In the genomic region with DNA sequence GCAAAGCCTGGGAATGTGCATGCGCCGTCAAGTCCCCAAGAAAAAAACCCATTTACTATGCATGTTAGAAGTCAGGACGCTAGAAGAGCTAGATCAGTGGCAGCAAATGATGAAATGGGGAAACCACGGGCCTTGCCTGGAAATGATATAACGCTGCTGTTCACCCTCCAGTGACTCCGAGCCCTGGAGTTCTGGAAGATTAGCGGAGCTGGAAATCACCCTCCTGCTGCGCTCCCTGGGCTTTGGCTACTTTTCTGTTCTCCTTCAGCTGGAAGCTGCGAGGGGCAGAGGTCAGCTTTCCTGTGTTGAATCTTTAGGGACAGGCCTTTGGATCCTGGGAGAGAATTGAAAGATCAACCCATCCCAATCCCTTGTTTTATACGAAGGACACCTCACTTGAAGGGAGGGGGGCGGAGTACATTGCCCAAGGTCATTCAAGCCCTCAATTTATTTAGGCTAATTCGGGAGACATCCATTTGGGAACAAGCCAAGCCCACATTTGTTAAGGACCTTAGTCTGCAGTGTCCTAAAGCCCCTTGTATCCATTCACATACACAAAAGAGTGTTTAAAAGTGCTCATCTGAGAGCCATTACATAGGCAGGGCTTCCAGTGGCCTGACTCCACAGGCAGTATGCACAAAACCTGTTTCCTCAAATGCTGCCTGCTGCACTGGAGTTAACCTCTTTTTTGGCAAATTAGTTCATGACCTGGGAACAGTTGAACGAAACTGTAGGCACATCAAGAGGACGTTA, we compare ENCODE assay signal across 9 mouse cellular contexts. TPM values are rescaled to one million over a fixed set of nuclear protein-coding genes. Genes with fewer than 3 reads are reported as not detected.
A peak's percentile ranks its signal among the peaks of the same experiment; 100 is the strongest.
DNase-seq lines count a peak whose midpoint lies in the region; ATAC-seq and TF ChIP-seq lines count a peak whose summit lies in the region.
"Had no signal": no experiment of that assay in that cellular context is flagged by ENCODE, and none has a peak within 500 bp of the region (broad histone marks: within the 10 kb centered on the region; RNA-seq: fewer than 3 reads in every experiment).

No protein-coding gene starts in this region.

- ATAC-seq in midbrain, embryonic 14.5 days (ENCODE audit: low FRiP score, low TSS enrichment) = no peak
- ATAC-seq: activated CD4-positive, CD25-positive, alpha-beta regulatory T cell, adult 4 months had no signal

- H3K4me3 ChIP-seq in midbrain, embryonic 14.5 days (replicated peaks; ENCODE audit: low read depth, low read length) = no peak overlapping the region

- intact Hi-C loops in gastrocnemius, postnatal 14 days (cut with DNase I; ENCODE audit: low total_unique reads) = loop anchor here (5.0 kb wide), 2 partner anchors 872 to 1387 kb away; no protein-coding TSS in a partner anchor
- intact Hi-C loops in left cerebral cortex, postnatal 4 days (cut with DNase I) = loop anchor here (2.0 to 5.0 kb wide), 3 partner anchors 148 to 1387 kb away; a partner anchor contains a TSS
- intact Hi-C loops in left cerebral cortex, postnatal 25 days (cut with DNase I) = loop anchor here (5.0 to 10.0 kb wide), 4 partner anchors 98 to 1185 kb away; a partner anchor contains a TSS

- no peak overlapping the region for H3K4me2 ChIP-seq in midbrain, embryonic 14.5 days (ENCODE audit: low read length)

- H3K4me1 ChIP-seq in midbrain, embryonic 14.5 days (ENCODE audit: control insufficient read depth, insufficient read depth, low read length) = no peaks in the 10 kb centered on the region

- 0 out of 2 replicates have a peak, but pooled peaks cover 6% of the 10 kb centered on the region for H3K27me3 ChIP-seq in midbrain, embryonic 14.5 days (ENCODE audit: control insufficient read depth, insufficient read depth, low read length)

- no peak overlapping the region for H3K27ac ChIP-seq in midbrain, embryonic 14.5 days (replicated peaks; ENCODE audit: low read depth, low read length)

- no peak for TF ChIP-seq POLR2A in brain, embryonic 14.5 days (IDR thresholded peaks at IDR 0.05; ENCODE audit: borderline replicate concordance, extremely low read depth, insufficient read depth, insufficient read length, poor library complexity, severe bottlenecking)

- no peak for TF ChIP-seq CTCF in brain, embryonic 14.5 days (IDR thresholded peaks at IDR 0.05; ENCODE audit: borderline replicate concordance, extremely low read depth, insufficient read depth, insufficient read length)

- WGBS in midbrain, embryonic 14.5 days = 7% methylated on average over 14 of the region's 14 CpGs

- H3K9me3 ChIP-seq in midbrain, embryonic 14.5 days (ENCODE audit: control insufficient read depth, low read length) = no peaks in the 10 kb centered on the region

- H3K9ac ChIP-seq in midbrain, embryonic 14.5 days (replicated peaks; ENCODE audit: low read length) = no peak overlapping the region

- peak; percentile 4 for DNase-seq in gastrocnemius, postnatal 14 days
- no peak for DNase-seq in gastrocnemius, postnatal 10 days
- DNase-seq in left cerebral cortex, postnatal 4 days = peak; percentile 10
- no peak for DNase-seq in left cerebral cortex, postnatal 25 days (ENCODE audit: low spot score in 2 of 2)
- peak; percentile 23 for DNase-seq in brain, embryonic 14.5 days (ENCODE audit: low read depth)
- peak; percentile 9 for DNase-seq in midbrain, embryonic 14.5 days
- no peak for DNase-seq in layer of hippocampus, adult 9-10 months (ENCODE audit: low spot score)
- no peak for DNase-seq in spleen, adult 18-20 months

- H3K36me3 ChIP-seq in midbrain, embryonic 14.5 days (ENCODE audit: control insufficient read depth, insufficient read depth, low read length) = no peaks in the 10 kb centered on the region

RNA-seq across cellular contexts. Expression of a gene that starts 49.1 kb away (rescaled TPM):
- 10 to 100 TPM; 31.2 to 32.6 TPM for total RNA-seq in gastrocnemius, postnatal 14 days (2021)
- 10 to 100 TPM; 31.3 to 36.5 TPM for total RNA-seq in gastrocnemius, postnatal 10 days (2021)
- 10 to 100 TPM; 23.6 to 25.0 TPM for total RNA-seq in left cerebral cortex, postnatal 4 days (2021)
- total RNA-seq in left cerebral cortex, postnatal 25 days (2021) = 10 to 100 TPM; 36.5 to 37.9 TPM
- polyA plus RNA-seq in brain, embryonic 14.5 days (2012; rRNA removed) = 20.4 and 23.7 TPM in 2 replicates
- 41.0 and 44.9 TPM in 2 replicates for polyA plus RNA-seq in midbrain, embryonic 14.5 days (2014; fragmentation: Nextera tagmentation; extraction: Ambion mirVana)

Comparison
In these comparisons a context has a peak if more than half of its experiments do, and no peak if none do; other contexts are left out.
1. DNase-seq: peak in gastrocnemius, postnatal 14 days (single experiment), left cerebral cortex, postnatal 4 days (single experiment), brain, embryonic 14.5 days (single experiment) and midbrain, embryonic 14.5 days (single experiment); none in gastrocnemius, postnatal 10 days (single experiment), left cerebral cortex, postnatal 25 days (0 of 2), layer of hippocampus, adult 9-10 months (single experiment) and spleen, adult 18-20 months (0 of 2).